Mouse (Mus musculus): ENCODE data around the gene Zbed5. TPM values are rescaled to one million over a fixed set of nuclear protein-coding genes. Genes with fewer than 3 reads are reported as not detected.
A peak's percentile ranks its signal among the peaks of the same experiment; 100 is the strongest.
"Not testable (repeated sequence)": the region's sequence is repeated elsewhere in the genome, so short reads cannot be mapped to it uniquely, and the experiment has no call there.

Zbed5 gene
- polyA plus RNA-seq, 1 experiment from 2014 or later = 5.8 TPM

DNA sequence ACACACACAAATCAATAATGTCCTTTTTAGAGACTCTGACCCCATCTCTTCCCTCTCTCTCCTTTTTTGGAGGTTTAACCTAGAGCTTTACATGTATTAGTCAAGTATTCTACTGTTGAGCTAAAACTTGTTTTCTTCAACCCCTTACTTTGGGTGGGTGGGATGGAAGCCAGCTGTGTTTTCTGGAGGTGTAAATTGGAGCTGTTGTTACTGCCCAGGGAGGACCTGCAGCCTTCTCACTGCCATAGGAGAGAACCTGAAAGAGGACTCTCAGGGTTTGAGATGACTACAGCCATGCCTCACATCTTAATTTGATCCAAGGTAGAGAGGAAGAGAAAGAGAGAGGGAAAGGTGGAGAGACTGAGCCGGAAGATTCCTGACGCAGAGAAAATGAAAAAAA lies 44.8 kb downstream of the Zbed5 start:
- ATAC-seq (ENCODE audit: insufficient number of reproducible peaks, low FRiP score, low TSS enrichment, low read depth) = no peak

DNA sequence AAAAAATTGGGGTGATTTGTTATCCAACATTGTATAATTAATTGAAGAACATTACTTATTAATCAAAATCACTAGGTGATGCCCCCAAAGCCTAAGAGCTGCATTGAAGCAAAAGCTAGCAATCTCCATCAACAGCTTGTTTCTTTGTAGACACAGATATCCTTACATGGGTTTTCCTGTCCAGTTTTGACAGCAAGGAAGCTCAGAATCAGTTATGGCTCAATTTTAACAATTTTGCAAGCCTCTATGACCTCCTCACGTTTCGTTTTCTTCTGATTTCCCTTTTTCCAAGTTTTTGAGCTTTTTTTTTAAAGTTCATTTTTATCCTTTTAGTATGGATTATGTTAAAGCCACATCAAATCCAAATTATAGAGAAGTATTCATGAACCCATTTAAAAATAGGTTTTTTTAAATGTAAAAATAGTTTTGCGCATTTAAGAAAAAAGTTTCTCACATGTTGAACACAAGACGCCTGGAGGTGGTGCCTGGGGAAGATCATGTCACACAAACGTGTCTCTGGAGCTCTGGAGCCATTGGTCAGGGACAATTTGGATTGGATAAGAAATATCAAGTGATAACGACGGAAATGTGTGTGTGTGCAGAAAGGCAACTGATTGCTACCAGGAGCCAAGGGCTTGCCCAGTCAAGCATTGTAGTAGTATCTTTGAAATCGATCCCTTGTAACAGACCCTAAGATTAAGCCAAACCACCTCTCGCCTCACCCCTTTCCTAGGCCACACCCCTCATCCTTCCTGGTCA lies 45.4 kb downstream of the Zbed5 start:
- Histone ChIP-seq H3K4me2 (replicated peaks) (peak overlapping the region; percentile 52), H3K27me3 (no peaks in the 10 kb centered on the region), H3K36me3 (peaks cover 6% of the 10 kb centered on the region; the same call in 1 of the 2 replicates), H3K27ac (replicated peaks) (peak overlapping the region; percentile 49), H3K4me1 (0 out of 2 replicates have a peak, but pooled peaks cover 4% of the 10 kb centered on the region), H3K9ac (no peak overlapping the region), H3K4me3 (replicated peaks) (peak overlapping the region; percentile 93), H3K9me3 (replicated peaks) (no peaks in the 10 kb centered on the region)
- WGBS = 5% methylated on average over 9 of the region's 9 CpGs
- ATAC-seq (ENCODE audit: insufficient number of reproducible peaks, low FRiP score, low TSS enrichment, low read depth) = no peak

More for the DNA sequence above, 44.8 kb downstream of the Zbed5 start:
- Histone ChIP-seq H3K27ac (replicated peaks) (no peak overlapping the region), H3K9me3 (replicated peaks) (no peaks in the 10 kb centered on the region), H3K4me2 (replicated peaks) (no peak overlapping the region), H3K27me3 (no peaks in the 10 kb centered on the region), H3K4me1 (0 out of 2 replicates have a peak, but pooled peaks cover 4% of the 10 kb centered on the region), H3K9ac (no peak overlapping the region), H3K4me3 (replicated peaks) (no peak overlapping the region), H3K36me3 (peaks cover 5% of the 10 kb centered on the region; the same call in 1 of the 2 replicates)
- WGBS = 66% methylated on average over 2 of the region's 2 CpGs

DNA sequence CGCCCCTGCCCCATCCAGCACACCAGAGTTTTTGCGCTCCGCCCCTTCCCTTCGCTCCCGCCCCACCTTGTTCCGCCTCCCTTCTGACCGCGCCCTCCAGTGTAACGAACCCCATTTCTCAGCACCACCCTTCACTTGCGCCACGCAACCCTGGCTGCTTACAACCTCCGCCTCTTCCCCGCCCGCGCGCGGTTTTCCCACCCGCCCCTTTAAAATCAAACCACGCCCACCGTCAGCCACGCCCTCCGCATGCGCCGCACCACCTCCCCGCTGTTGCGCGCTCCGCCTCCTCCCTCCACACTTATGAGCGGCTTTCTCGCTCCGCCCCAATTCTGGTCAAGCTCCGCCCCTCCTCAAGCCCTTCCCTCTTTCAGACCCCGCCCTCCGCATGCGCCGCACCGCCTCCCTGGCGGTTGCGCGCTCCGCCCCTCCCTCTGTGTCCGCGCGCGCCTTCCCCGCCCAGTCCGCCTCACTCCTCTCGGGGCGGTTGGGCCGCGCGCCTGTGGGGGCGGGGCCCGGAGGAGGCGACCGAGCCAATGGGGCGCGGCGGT lies 46.0 kb downstream of the Zbed5 start, which contains the start of gene Vkorc1l1:
Gene Vkorc1l1, plus strand, starts transcription at position 476 of the 551 bp plus-strand sequence.
- Histone ChIP-seq H3K27ac (replicated peaks) (peak within 1 kb of the TSS; percentile 69), H3K4me3 (replicated peaks) (peak within 1 kb of the TSS; percentile 93), H3K4me1 (0 out of 2 replicates have a peak, but pooled peaks cover 4% of the 10 kb centered on the region), H3K9me3 (replicated peaks) (no peaks in the 10 kb centered on the region), H3K36me3 (peaks cover 6% of the 10 kb centered on the region; the same call in 1 of the 2 replicates), H3K4me2 (replicated peaks) (peak within 1 kb of the TSS; percentile 72), H3K9ac (peak within 1 kb of the TSS; percentile 85), H3K27me3 (no peaks in the 10 kb centered on the region)
- under 1% methylated on average over 58 of the region's 59 CpGs for WGBS
- ATAC-seq (ENCODE audit: insufficient number of reproducible peaks, low FRiP score, low TSS enrichment, low read depth) = peak; percentile 98

DNA sequence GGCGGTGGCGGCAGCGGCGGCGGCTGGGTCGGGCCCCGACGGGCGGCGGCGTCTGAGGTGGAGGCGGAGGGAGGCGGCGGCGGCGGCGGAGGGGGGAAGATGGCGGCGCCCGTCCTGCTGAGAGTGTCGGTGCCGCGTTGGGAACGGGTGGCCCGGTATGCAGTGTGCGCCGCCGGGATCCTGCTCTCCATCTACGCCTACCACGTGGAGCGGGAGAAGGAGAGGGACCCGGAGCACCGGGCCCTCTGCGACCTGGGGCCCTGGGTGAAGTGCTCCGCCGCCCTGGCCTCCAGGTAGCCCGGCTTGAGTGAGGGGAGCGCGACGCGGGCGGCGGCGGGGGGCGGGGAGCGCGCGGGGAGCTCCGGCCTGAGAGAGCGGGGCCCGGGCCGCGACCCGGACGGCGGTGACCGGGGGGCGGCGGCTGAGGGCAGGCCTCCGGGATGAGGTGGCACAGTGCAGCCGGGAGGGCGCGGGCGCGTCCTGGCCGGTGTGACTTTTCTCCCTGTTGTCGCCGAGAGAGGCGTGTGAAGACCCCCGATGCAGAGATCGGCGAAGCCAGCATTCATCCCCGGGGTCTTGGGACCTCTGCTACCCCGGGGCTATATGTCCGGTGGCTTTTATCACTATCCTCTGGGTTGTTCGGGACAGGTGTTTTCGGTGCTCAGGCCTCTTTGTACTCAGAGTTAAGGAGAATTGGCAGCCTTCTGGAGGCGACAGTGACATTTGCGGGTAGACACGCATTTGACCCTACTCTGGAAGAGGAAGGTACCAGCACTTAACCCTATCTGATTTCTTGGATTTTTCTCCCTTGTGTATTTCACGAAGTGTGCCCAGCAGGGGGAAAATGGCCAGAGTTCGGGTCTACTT lies 46.8 kb downstream of the Zbed5 start:
- not testable (repeated sequence) for H3K36me3 ChIP-seq; H3K9me3 ChIP-seq (replicated peaks); H3K27me3 ChIP-seq; H3K4me1 ChIP-seq
- peak overlapping the region; percentile 69; the same call in 1 of the 2 replicates for H3K27ac ChIP-seq (replicated peaks)
- ATAC-seq (ENCODE audit: insufficient number of reproducible peaks, low FRiP score, low TSS enrichment, low read depth) = peak; percentile 22; the same call in 1 of the 2 replicates
- H3K4me2 ChIP-seq (replicated peaks) = peak overlapping the region; percentile 72
- H3K9ac ChIP-seq = peak overlapping the region; percentile 85
- H3K4me3 ChIP-seq (replicated peaks) = peak overlapping the region; percentile 93
- WGBS = under 1% methylated on average over 40 of the region's 82 CpGs

DNA sequence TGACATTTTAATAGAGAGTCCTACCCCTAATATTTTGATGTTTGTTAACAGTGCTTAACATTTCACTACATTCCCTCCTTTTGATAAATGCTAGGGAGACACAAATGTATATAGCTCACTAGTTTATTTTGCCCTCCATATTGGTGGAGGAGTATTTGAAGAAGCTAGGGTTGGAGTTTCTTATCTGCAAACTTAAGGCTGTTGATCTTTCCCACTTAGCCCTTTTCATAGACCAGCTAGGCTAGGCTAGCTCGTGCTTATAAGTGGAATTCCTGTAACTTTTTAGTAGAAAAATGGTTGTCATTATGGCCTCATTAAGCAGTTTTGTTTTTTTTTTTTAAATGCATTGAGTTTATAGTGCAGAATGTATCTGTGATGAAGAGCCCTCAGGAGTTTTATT lies 47.9 kb downstream of the Zbed5 start:
- no peak overlapping the region for H3K9ac ChIP-seq
- 93% methylated on average over 1 of the region's 1 CpGs for WGBS
- H3K27me3 ChIP-seq = no peaks in the 10 kb centered on the region
- H3K4me3 ChIP-seq (replicated peaks) = no peak overlapping the region
- H3K4me2 ChIP-seq (replicated peaks) = no peak overlapping the region
- ATAC-seq (ENCODE audit: insufficient number of reproducible peaks, low FRiP score, low TSS enrichment, low read depth) = no peak
- peaks cover 6% of the 10 kb centered on the region; the same call in 1 of the 2 replicates for H3K36me3 ChIP-seq
- H3K27ac ChIP-seq (replicated peaks) = no peak overlapping the region
- H3K4me1 ChIP-seq = 0 out of 2 replicates have a peak, but pooled peaks cover 4% of the 10 kb centered on the region
- H3K9me3 ChIP-seq (replicated peaks) = no peaks in the 10 kb centered on the region

DNA sequence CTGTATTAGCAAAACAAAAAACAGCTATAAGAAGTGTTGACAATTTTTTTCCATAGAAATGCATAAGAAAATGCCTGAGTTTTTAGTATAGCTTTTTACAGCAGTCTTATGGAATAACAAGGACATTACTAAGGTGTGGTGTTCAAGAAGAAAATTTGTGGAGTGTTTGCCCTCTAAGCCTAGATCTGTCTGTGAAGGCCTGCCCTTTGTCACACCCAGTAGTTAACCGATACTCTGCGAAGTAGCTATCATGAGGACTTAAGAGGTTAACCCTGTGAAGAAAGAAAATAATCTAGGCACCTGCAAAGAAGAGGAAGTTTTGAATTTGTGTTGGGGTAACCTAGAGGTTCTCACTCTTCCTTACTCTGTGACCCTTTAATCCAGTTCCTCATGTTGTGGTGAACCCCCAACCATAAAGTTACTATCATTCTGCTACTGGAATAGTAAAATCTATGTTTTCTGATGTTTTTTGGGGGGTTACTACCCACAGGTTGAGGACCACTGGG lies 52.1 kb downstream of the Zbed5 start:
- Histone ChIP-seq H3K4me3 (replicated peaks) (no peak overlapping the region), H3K9me3 (replicated peaks) (no peaks in the 10 kb centered on the region), H3K4me2 (replicated peaks) (no peak overlapping the region), H3K36me3 (peaks cover 6% of the 10 kb centered on the region; the same call in 1 of the 2 replicates), H3K4me1 (0 out of 2 replicates have a peak, but pooled peaks cover 4% of the 10 kb centered on the region), H3K27ac (replicated peaks) (no peak overlapping the region), H3K9ac (no peak overlapping the region), H3K27me3 (no peaks in the 10 kb centered on the region)
- no peak for ATAC-seq (ENCODE audit: insufficient number of reproducible peaks, low FRiP score, low TSS enrichment, low read depth)
- WGBS = 82% methylated on average over 2 of the region's 2 CpGs

DNA sequence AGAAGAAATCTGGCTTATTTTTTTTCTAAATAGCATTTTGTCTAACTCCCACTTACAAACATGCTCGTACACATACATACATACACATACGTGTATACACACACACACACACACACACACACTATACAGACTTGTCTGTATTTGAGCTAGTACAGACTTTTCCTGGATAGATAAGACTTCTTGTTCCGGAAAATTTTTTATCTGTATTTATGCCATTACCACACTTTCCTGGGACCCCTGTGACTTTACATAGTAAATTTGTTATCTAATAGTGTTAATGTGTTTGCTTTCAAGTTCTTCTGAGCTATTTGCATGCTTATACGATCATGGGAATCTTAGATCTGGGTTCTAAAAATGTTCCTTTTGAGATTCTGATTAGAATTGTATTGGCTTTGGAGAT lies 56.6 kb downstream of the Zbed5 start:
- Histone ChIP-seq H3K4me3 (replicated peaks) (no peak overlapping the region), H3K4me1 (0 out of 2 replicates have a peak, but pooled peaks cover 6% of the 10 kb centered on the region), H3K9me3 (replicated peaks) (no peaks in the 10 kb centered on the region), H3K4me2 (replicated peaks) (no peak overlapping the region), H3K36me3 (no peaks in the 10 kb centered on the region), H3K27ac (replicated peaks) (no peak overlapping the region), H3K9ac (no peak overlapping the region), H3K27me3 (no peaks in the 10 kb centered on the region)
- no peak for ATAC-seq (ENCODE audit: insufficient number of reproducible peaks, low FRiP score, low TSS enrichment, low read depth)
- 96% methylated on average over 4 of the region's 4 CpGs for WGBS

Other genes with a start within 250 kb of the Zbed5 start
- gene Zfp11, start 225.6 kb upstream of the Zbed5 start, polyA plus RNA-seq (2015; fragmentation: Nextera tagmentation; extraction: Ambion mirVana) = 4.5 and 5.5 TPM in 2 replicates
- gene Sept14, start 187.2 kb upstream of the Zbed5 start, polyA plus RNA-seq (2015; fragmentation: Nextera tagmentation; extraction: Ambion mirVana) = not detected in 2 replicates
- 187 and 201 TPM in 2 replicates for gene Mrps17, start 180.2 kb upstream of the Zbed5 start, polyA plus RNA-seq (2015; fragmentation: Nextera tagmentation; extraction: Ambion mirVana)
- 103 and 104 TPM in 2 replicates for gene Nipsnap2, start 170.7 kb upstream of the Zbed5 start, polyA plus RNA-seq (2015; fragmentation: Nextera tagmentation; extraction: Ambion mirVana)
- gene Psph, start 108.3 kb upstream of the Zbed5 start, polyA plus RNA-seq (2015; fragmentation: Nextera tagmentation; extraction: Ambion mirVana) = 30.7 and 35.3 TPM in 2 replicates
- gene Sumf2, start 48.7 kb upstream of the Zbed5 start, polyA plus RNA-seq (2015; fragmentation: Nextera tagmentation; extraction: Ambion mirVana) = 58.5 and 63.3 TPM in 2 replicates
- gene Chchd2, start 8.3 kb upstream of the Zbed5 start, polyA plus RNA-seq (2015; fragmentation: Nextera tagmentation; extraction: Ambion mirVana) = 806 and 868 TPM in 2 replicates
- 0.37 and 0.41 TPM in 2 replicates for gene Phkg1, start 2.8 kb downstream of the Zbed5 start, polyA plus RNA-seq (2015; fragmentation: Nextera tagmentation; extraction: Ambion mirVana)
- 3.6 and 4.7 TPM in 2 replicates for gene Nupr1l, start 12.8 kb downstream of the Zbed5 start, polyA plus RNA-seq (2015; fragmentation: Nextera tagmentation; extraction: Ambion mirVana)
- gene Vkorc1l1, start 46.2 kb downstream of the Zbed5 start, polyA plus RNA-seq (2015; fragmentation: Nextera tagmentation; extraction: Ambion mirVana) = 24.8 and 24.9 TPM in 2 replicates
- gene Gusb, start 107.3 kb downstream of the Zbed5 start, polyA plus RNA-seq (2015; fragmentation: Nextera tagmentation; extraction: Ambion mirVana) = 46.7 and 47.7 TPM in 2 replicates
- gene Asl, start 133.5 kb downstream of the Zbed5 start, polyA plus RNA-seq (2015; fragmentation: Nextera tagmentation; extraction: Ambion mirVana) = 30.0 and 30.4 TPM in 2 replicates
- gene Crcp, start 133.6 kb downstream of the Zbed5 start, polyA plus RNA-seq (2015; fragmentation: Nextera tagmentation; extraction: Ambion mirVana) = 37.9 and 39.4 TPM in 2 replicates
- 99.2 and 111 TPM in 2 replicates for gene Tpst1, start 177.6 kb downstream of the Zbed5 start, polyA plus RNA-seq (2015; fragmentation: Nextera tagmentation; extraction: Ambion mirVana)
- gene Kctd7, start 249.1 kb downstream of the Zbed5 start, polyA plus RNA-seq (2015; fragmentation: Nextera tagmentation; extraction: Ambion mirVana) = 6.1 and 7.4 TPM in 2 replicates